Mouse (Mus musculus): ENCODE results near the gene Gemin2. TPM values are rescaled to one million over a fixed set of nuclear protein-coding genes. Genes with fewer than 3 reads are reported as not detected.
A peak's percentile ranks its signal among the peaks of the same experiment; 100 is the strongest.

Gemin2 gene
- polyA plus RNA-seq, 1 experiment from 2014 or later, result 16.4 TPM

GRCm38 (mm10) chr12:59060322-59060721 lies 47.1 kb downstream of the Gemin2 start:
- peak overlapping the region; percentile 97 for H3K27ac ChIP-seq (replicated peaks)
- WGBS, result 59% methylated on average over 4 of the region's 4 CpGs
- H3K4me2 ChIP-seq, result peak overlapping the region; percentile 74
- H3K27me3 ChIP-seq (replicated peaks), result 0 out of 2 replicates have a peak, but pooled peaks cover 2% of the 10 kb centered on the region
- peak overlapping the region; percentile 73 for H3K4me3 ChIP-seq (replicated peaks)
- peaks cover 6% of the 10 kb centered on the region; the same call in 1 of the 2 replicates for H3K36me3 ChIP-seq
- H3K9me3 ChIP-seq (replicated peaks), result no peaks in the 10 kb centered on the region
- H3K4me1 ChIP-seq, result peaks cover 30% of the 10 kb centered on the region
- ATAC-seq (ENCODE audit: low FRiP score), result no peak
- peak overlapping the region; percentile 89 for H3K9ac ChIP-seq (replicated peaks)

GRCm38 (mm10) chr12:59060993-59061595 lies 47.9 kb downstream of the Gemin2 start, which contains the start of gene Trappc6b:
Gene Trappc6b (minus strand): TSS chr12:59061472.
- Histone ChIP-seq H3K27ac (replicated peaks) (peak within 1 kb of the TSS; percentile 97), H3K4me2 (peak within 1 kb of the TSS; percentile 74), H3K4me3 (replicated peaks) (peak within 1 kb of the TSS; percentile 73), H3K9ac (replicated peaks) (peak within 1 kb of the TSS; percentile 89), H3K27me3 (replicated peaks) (0 out of 2 replicates have a peak, but pooled peaks cover 2% of the 10 kb centered on the region), H3K9me3 (replicated peaks) (no peaks in the 10 kb centered on the region), H3K36me3 (peaks cover 6% of the 10 kb centered on the region; the same call in 1 of the 2 replicates), H3K4me1 (peaks cover 31% of the 10 kb centered on the region)
- WGBS, result under 1% methylated on average over 49 of the region's 49 CpGs
- peak; percentile 96 for ATAC-seq (ENCODE audit: low FRiP score)

- H3K4me1 ChIP-seq, result peaks cover 20% of the 10 kb centered on the region
- H3K4me2 ChIP-seq, result no peak overlapping the region
- no peaks in the 10 kb centered on the region for H3K9me3 ChIP-seq (replicated peaks)
- H3K4me3 ChIP-seq (replicated peaks), result no peak overlapping the region
- H3K27me3 ChIP-seq (replicated peaks), result 0 out of 2 replicates have a peak, but pooled peaks cover 2% of the 10 kb centered on the region
- H3K9ac ChIP-seq (replicated peaks), result no peak overlapping the region
- H3K27ac ChIP-seq (replicated peaks), result no peak overlapping the region
- no peak for ATAC-seq (ENCODE audit: low FRiP score)
- WGBS, result 87% methylated on average over 8 of the region's 8 CpGs
- peaks cover 13% of the 10 kb centered on the region for H3K36me3 ChIP-seq
Measured at GRCm38 (mm10) chr12:59064837-59065236, 51.6 kb downstream of the Gemin2 start.

GRCm38 (mm10) chr12:59065776-59066175 lies 52.6 kb downstream of the Gemin2 start:
- no peak for ATAC-seq (ENCODE audit: low FRiP score)
- 79% methylated on average over 3 of the region's 3 CpGs for WGBS
- Histone ChIP-seq H3K4me3 (replicated peaks) (peak overlapping the region; percentile 100; the same call in 1 of the 2 replicates), H3K36me3 (peaks cover 21% of the 10 kb centered on the region), H3K9me3 (replicated peaks) (no peaks in the 10 kb centered on the region), H3K9ac (replicated peaks) (peak overlapping the region; percentile 97), H3K27me3 (replicated peaks) (0 out of 2 replicates have a peak, but pooled peaks cover 2% of the 10 kb centered on the region), H3K27ac (replicated peaks) (peak overlapping the region; percentile 95), H3K4me2 (peak overlapping the region; percentile 65), H3K4me1 (peaks cover 14% of the 10 kb centered on the region)

- Histone ChIP-seq H3K4me3 (replicated peaks) (peak within 1 kb of the TSS; percentile 100), H3K27me3 (replicated peaks) (0 out of 2 replicates have a peak, but pooled peaks cover 2% of the 10 kb centered on the region), H3K4me1 (peaks cover 14% of the 10 kb centered on the region), H3K9ac (replicated peaks) (peak within 1 kb of the TSS; percentile 97), H3K36me3 (peaks cover 28% of the 10 kb centered on the region), H3K9me3 (replicated peaks) (no peaks in the 10 kb centered on the region), H3K4me2 (peak within 1 kb of the TSS; percentile 77), H3K27ac (replicated peaks) (peak within 1 kb of the TSS; percentile 95)
- ATAC-seq (ENCODE audit: low FRiP score), result peak; percentile 99
- under 1% methylated on average over 35 of the region's 43 CpGs for WGBS
Measured at GRCm38 (mm10) chr12:59066448-59067077, 53.4 kb downstream of the Gemin2 start, which contains the start of gene Pnn. Gene Pnn (plus strand): TSS chr12:59066884.

GRCm38 (mm10) chr12:59067095-59067494 lies 53.9 kb downstream of the Gemin2 start:
- Histone ChIP-seq H3K4me2 (peak overlapping the region; percentile 77), H3K36me3 (peaks cover 34% of the 10 kb centered on the region), H3K27ac (replicated peaks) (peak overlapping the region; percentile 95), H3K9me3 (replicated peaks) (no peaks in the 10 kb centered on the region), H3K9ac (replicated peaks) (peak overlapping the region; percentile 97), H3K4me3 (replicated peaks) (peak overlapping the region; percentile 100), H3K27me3 (replicated peaks) (0 out of 2 replicates have a peak, but pooled peaks cover 2% of the 10 kb centered on the region), H3K4me1 (peaks cover 14% of the 10 kb centered on the region)
- ATAC-seq (ENCODE audit: low FRiP score), result peak; percentile 56
- under 1% methylated on average over 36 of the region's 41 CpGs for WGBS

- Histone ChIP-seq H3K9ac (replicated peaks) (no peak overlapping the region), H3K9me3 (replicated peaks) (no peaks in the 10 kb centered on the region), H3K36me3 (peaks cover 40% of the 10 kb centered on the region), H3K27me3 (replicated peaks) (0 out of 2 replicates have a peak, but pooled peaks cover 2% of the 10 kb centered on the region), H3K4me2 (no peak overlapping the region), H3K4me3 (replicated peaks) (no peak overlapping the region), H3K4me1 (peaks cover 14% of the 10 kb centered on the region), H3K27ac (replicated peaks) (no peak overlapping the region)
- WGBS, result 94% methylated on average over 13 of the region's 13 CpGs
- ATAC-seq (ENCODE audit: low FRiP score), result no peak
Measured at GRCm38 (mm10) chr12:59068791-59069190, 55.6 kb downstream of the Gemin2 start.

- H3K9ac ChIP-seq (replicated peaks), result no peak overlapping the region
- peaks cover 11% of the 10 kb centered on the region for H3K4me1 ChIP-seq
- H3K4me3 ChIP-seq (replicated peaks), result no peak overlapping the region
- H3K27me3 ChIP-seq (replicated peaks), result no peaks in the 10 kb centered on the region
- H3K4me2 ChIP-seq, result no peak overlapping the region
- H3K9me3 ChIP-seq (replicated peaks), result no peaks in the 10 kb centered on the region
- H3K27ac ChIP-seq (replicated peaks), result no peak overlapping the region
- 91% methylated on average over 11 of the region's 11 CpGs for WGBS
- no peak for ATAC-seq (ENCODE audit: low FRiP score)
- H3K36me3 ChIP-seq, result peaks cover 43% of the 10 kb centered on the region
Measured at GRCm38 (mm10) chr12:59072286-59072685, 59.1 kb downstream of the Gemin2 start.

GRCm38 (mm10) chr12:59074052-59074451 lies 60.9 kb downstream of the Gemin2 start:
- no peak overlapping the region for H3K27ac ChIP-seq (replicated peaks)
- peaks cover 36% of the 10 kb centered on the region for H3K36me3 ChIP-seq
- H3K4me1 ChIP-seq, result no peaks in the 10 kb centered on the region
- H3K9ac ChIP-seq (replicated peaks), result no peak overlapping the region
- no peaks in the 10 kb centered on the region for H3K9me3 ChIP-seq (replicated peaks)
- H3K4me3 ChIP-seq (replicated peaks), result no peak overlapping the region
- ATAC-seq (ENCODE audit: low FRiP score), result no peak
- WGBS, result 90% methylated on average over 3 of the region's 3 CpGs
- no peak overlapping the region for H3K4me2 ChIP-seq
- no peaks in the 10 kb centered on the region for H3K27me3 ChIP-seq (replicated peaks)

- no peak overlapping the region for H3K9ac ChIP-seq (replicated peaks)
- no peak overlapping the region for H3K4me2 ChIP-seq
- 95% methylated on average over 3 of the region's 3 CpGs for WGBS
- no peak for ATAC-seq (ENCODE audit: low FRiP score)
- H3K36me3 ChIP-seq, result peaks cover 11% of the 10 kb centered on the region
- H3K27ac ChIP-seq (replicated peaks), result no peak overlapping the region
- H3K27me3 ChIP-seq (replicated peaks), result no peaks in the 10 kb centered on the region
- H3K4me1 ChIP-seq, result no peaks in the 10 kb centered on the region
- H3K9me3 ChIP-seq (replicated peaks), result no peaks in the 10 kb centered on the region
- no peak overlapping the region for H3K4me3 ChIP-seq (replicated peaks)
Measured at GRCm38 (mm10) chr12:59076996-59077395, 63.8 kb downstream of the Gemin2 start.

GRCm38 (mm10) chr12:59077883-59078282 lies 64.7 kb downstream of the Gemin2 start:
- no peak for ATAC-seq (ENCODE audit: low FRiP score)
- H3K4me3 ChIP-seq (replicated peaks), result no peak overlapping the region
- H3K4me1 ChIP-seq, result no peaks in the 10 kb centered on the region
- H3K27me3 ChIP-seq (replicated peaks), result no peaks in the 10 kb centered on the region
- H3K27ac ChIP-seq (replicated peaks), result no peak overlapping the region
- peaks cover 3% of the 10 kb centered on the region; the same call in 1 of the 2 replicates for H3K36me3 ChIP-seq
- 95% methylated on average over 3 of the region's 3 CpGs for WGBS
- H3K9ac ChIP-seq (replicated peaks), result no peak overlapping the region
- no peak overlapping the region for H3K4me2 ChIP-seq
- H3K9me3 ChIP-seq (replicated peaks), result no peaks in the 10 kb centered on the region

Measured in neural tube, embryonic 15.5 days (tissue).